Mouse (Mus musculus) central nervous system, embryonic 18 days (tissue): ENCODE measurements around the gene Mrgpre. TPM values are rescaled to one million over a fixed set of nuclear protein-coding genes. Genes with fewer than 3 reads are reported as not detected.

Source experiments
- polyA plus RNA-seq: library from polyadenylated mRNA; depleted of rRNA; stranded (reverse); fragments of >200 nt; gene quantifications from 2 replicates; pipeline ENCODE4 v1.2.3, GENCODE M21; 2012; rRNA removed

Gene Mrgpre
- polyA plus RNA-seq, result 9.9 and 10.1 TPM in 2 replicates

DNA sequence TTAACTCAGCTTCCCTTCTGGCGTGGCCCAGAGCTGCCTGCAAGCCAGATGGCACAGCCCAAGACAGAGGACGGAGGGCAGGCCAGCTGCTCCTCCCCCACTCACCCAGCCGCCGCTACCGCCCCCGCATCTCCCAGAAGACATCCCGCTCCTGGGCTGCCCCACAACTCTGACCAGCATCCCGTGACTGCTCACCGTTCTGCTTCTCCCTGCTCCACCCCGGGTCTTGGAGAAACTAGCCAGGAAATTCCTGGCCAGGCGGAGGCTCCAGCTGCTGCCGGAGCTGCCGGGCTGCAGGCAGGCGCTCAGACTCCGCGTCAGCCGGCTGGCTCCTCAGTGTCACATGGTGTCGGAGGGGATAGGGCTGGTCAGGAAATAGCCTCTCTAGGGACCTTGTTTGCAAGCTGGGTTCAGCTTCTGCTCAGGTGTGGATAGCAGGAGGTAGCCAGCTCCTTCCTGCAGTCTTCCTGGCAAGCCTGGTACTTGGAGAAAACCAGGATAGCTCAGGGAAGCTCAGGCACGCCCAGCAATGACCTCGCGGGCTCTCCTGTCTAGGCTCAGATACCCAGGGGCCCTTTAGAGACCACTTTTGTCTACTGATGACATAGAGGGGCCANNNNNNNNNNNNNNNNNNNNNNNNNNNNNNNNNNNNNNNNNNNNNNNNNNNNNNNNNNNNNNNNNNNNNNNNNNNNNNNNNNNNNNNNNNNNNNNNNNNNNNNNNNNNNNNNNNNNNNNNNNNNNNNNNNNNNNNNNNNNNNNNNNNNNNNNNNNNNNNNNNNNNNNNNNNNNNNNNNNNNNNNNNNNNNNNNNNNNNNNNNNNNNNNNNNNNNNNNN is at the start of gene Mrgpre:
Gene Mrgpre (minus strand): TSS at position 505 of the 834 bp plus-strand sequence.

DNA sequence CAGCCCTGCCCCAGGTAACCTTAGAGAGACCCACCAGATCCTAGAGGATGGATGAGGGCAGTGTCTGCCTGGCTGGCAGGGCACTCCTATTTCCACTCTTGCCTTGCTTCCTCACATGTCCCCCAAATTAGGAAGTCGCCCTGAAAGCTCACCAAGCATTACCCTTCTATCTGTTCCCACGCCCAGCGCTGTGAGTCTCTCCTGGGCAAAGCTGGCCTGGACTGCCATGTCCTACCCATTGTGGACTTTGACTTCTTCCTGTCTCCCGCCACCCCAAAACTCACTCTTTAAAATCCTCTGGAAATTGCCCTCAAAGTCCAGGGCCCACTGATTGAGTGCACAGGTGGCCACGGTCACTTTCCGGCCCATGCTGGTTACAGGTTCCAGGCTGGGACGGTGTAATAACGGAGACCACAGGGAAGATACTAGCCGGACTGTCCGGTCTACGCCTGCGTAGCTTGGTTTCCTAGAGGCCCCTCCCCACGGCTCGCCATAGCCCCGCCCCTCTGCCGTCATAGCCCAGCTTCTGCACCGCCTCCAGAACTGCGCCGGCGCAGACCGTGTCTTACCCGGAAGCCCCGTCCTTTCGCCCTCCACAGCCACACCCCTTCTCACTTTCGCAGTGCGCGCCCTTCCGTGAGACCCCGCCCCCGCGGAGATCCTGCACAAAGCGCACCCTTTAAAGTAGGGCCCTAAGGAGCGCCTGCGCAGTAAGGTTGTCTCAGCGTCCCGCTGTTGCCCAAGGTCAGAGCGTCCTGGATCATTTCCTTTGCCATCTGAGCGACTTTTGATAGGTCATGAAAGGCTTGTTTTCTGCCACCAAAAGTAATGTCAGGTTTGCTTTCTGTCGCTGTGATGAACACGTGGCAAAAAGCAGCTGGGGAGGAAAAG is 38.3 kb upstream of the Mrgpre start, which contains the start of the genes Nadsyn1 and Dhcr7:
Gene Nadsyn1 (minus strand): TSS at position 475 of the 891 bp plus-strand sequence.
Gene Dhcr7 (plus strand): TSS at position 771 of the 891 bp plus-strand sequence.

GRCm38 (mm10) chr7:143766893-143767292 is 17.4 kb downstream of the Mrgpre start, which contains the start of gene Mrgprg:
TSS of gene Mrgprg (minus strand) at chr7:143766993.

GRCm38 (mm10) chr7:143756125-143757026 is 27.9 kb downstream of the Mrgpre start, which contains the start of gene Osbpl5:
TSS of gene Osbpl5 (minus strand) at chr7:143756985.

Other genes starting within 250 kb of the Mrgpre start
- gene Nap1l4, start 235.4 kb downstream of the Mrgpre start, polyA plus RNA-seq, result 233 and 239 TPM in 2 replicates
- 48.1 and 49.1 TPM in 2 replicates for gene Cars, start 184.4 kb downstream of the Mrgpre start, polyA plus RNA-seq
- 0.17 and 0.26 TPM in 2 replicates for gene Tnfrsf26, start 155.8 kb downstream of the Mrgpre start, polyA plus RNA-seq
- 4.9 and 6.7 TPM in 2 replicates for gene Tnfrsf22, start 134.8 kb downstream of the Mrgpre start, polyA plus RNA-seq
- 3.5 and 4.1 TPM in 2 replicates for gene Tnfrsf23, start 98.6 kb downstream of the Mrgpre start, polyA plus RNA-seq
- gene Osbpl5, start 27.5 kb downstream of the Mrgpre start, polyA plus RNA-seq, result 59.2 and 60.0 TPM in 2 replicates
- gene Mrgprg, start 17.5 kb downstream of the Mrgpre start, polyA plus RNA-seq, result not detected in 2 replicates
- gene Nadsyn1, start 38.3 kb upstream of the Mrgpre start, polyA plus RNA-seq, result 8.5 and 10.3 TPM in 2 replicates
- 128 TPM in 2 replicates for gene Dhcr7, start 38.6 kb upstream of the Mrgpre start, polyA plus RNA-seq
- gene Gm498, start 82.3 kb upstream of the Mrgpre start, polyA plus RNA-seq, result not detected in 2 replicates
- gene Shank2, start 217.4 kb upstream of the Mrgpre start, polyA plus RNA-seq, result 28.9 and 33.0 TPM in 2 replicates